Mouse (Mus musculus) layer of hippocampus, adult 8-10 months (tissue): ENCODE results near the gene Mapk13. TPM values are rescaled to one million over a fixed set of nuclear protein-coding genes. Genes with fewer than 3 reads are reported as not detected.
"Not testable (repeated sequence)": the region's sequence is repeated elsewhere in the genome, so short reads cannot be mapped to it uniquely, and the experiment has no call there.

Experiments
- DNase-seq, 2 experiments: peaks; one replicate each; pipeline ENCODE4 v3.0.0; 2022; ENCODE audit warnings: low spot score in 2 of 2
- total RNA-seq, 4 experiments: library from RNA; stranded (reverse); gene quantifications; 2 replicates each; pipeline ENCODE4 v1.2.4; 2022

Gene Mapk13
- 1 to 10 TPM; 1.0 to 3.5 (median 2.0) TPM for total RNA-seq

GRCm38 (mm10) chr17:28769121-28769874 is at the start of gene Mapk13:
Gene Mapk13 (plus strand): TSS chr17:28769297.
- DNase-seq: no peak

GRCm38 (mm10) chr17:28725783-28726182 is 43.3 kb upstream of the Mapk13 start, which contains the start of gene AC170998.1:
Gene AC170998.1 (plus strand): TSS chr17:28726083.
- DNase-seq: no peak

- not testable (repeated sequence) for DNase-seq
Measured at GRCm38 (mm10) chr17:28727511-28727910, 41.6 kb upstream of the Mapk13 start.

DNA sequence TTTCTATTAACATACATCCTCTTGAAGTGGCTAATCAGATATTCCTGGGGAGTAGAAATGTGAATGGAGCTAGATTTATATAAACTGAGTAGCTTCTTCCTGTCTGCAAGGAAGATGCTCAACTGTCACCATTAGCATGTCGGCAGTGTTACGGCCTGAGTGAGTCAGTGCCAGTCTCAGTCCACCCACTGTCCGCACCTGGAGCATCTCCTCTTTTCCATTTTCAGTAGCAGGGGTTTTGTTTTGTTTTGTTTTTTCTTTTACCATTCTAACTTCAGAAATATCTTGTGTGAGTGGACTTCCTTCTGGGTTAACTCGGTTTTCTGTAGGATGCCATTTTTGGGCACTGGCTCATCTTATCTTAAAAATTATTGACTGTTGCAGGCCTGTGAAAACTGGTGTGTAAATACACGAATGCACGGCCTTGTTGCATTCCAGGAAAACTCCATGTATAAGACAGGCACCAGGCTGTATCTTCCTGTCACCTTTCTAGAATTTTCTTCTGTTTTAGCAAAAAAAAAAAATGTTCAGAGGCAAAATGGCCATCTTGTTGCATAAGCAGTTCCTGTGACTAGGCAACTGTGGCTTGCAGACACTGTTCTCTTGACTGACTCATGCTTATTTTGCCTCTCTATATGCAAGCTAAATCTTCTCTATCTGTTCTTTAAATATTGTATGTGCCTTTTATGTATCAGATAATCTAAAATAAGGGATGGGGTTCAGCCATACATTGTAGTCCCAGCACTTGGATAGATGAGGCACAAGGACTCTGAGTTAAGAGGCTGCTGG is 33.6 kb upstream of the Mapk13 start:
- no peak for DNase-seq

DNA sequence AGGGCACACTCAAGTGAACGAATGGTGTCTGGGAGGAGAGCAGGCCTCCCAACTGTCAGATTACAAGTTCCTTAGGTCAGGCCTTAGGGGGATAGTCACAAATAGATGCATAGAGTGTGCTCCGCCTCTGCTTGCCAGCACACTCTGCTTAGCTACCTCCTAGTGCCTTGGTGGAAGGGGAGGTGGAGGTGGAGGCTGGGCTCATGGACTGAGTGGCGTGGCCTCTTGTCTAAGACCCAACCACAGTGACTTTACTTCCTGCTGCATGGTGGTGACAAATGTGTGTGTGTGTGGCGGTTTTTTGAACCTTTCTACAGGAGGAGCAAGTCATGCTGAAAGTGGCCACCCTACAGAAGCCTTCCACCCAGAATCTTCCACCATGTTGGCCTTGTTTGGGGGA is 32.6 kb upstream of the Mapk13 start:
- DNase-seq: no peak

DNA sequence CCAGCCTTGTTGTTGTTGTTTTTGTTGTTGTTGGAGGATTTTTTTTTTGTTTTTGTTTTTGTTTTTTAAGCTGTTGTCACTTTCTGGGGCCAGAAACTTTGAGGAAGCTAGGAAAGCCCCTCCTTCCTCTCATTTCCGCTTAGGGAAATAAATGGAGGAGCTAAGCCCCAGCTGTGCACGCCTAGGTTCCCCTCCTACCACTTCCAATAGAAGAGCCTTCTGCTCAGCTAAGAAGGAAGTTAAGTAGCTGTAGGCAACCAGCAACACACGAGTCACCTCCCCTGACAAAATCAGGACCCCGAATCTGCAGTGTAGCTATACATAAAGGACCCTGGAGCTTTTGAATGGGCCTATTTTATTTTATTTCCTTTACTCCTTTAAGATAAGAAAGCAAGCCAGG is 31.1 kb upstream of the Mapk13 start:
- DNase-seq: no peak

DNA sequence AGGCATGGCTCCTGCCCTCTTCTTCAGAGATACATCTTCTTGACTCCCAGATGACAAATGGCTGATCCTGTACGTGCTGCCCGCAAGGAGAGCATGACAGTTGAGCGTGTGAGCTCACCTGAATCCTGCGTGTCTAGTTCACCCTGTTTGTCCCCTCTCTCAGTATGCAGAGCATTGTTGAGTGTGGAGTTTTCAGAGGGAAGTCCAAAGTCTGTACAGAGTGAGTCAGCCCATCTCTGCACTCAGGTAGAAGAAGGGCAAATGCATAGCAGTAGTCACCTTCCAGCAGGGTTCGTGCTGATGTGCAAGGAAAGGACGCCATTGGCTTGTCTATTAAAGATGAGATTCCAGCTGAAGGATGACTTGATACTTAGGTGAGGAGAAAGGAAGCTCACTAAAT is 29.9 kb upstream of the Mapk13 start:
- DNase-seq: no peak

DNA sequence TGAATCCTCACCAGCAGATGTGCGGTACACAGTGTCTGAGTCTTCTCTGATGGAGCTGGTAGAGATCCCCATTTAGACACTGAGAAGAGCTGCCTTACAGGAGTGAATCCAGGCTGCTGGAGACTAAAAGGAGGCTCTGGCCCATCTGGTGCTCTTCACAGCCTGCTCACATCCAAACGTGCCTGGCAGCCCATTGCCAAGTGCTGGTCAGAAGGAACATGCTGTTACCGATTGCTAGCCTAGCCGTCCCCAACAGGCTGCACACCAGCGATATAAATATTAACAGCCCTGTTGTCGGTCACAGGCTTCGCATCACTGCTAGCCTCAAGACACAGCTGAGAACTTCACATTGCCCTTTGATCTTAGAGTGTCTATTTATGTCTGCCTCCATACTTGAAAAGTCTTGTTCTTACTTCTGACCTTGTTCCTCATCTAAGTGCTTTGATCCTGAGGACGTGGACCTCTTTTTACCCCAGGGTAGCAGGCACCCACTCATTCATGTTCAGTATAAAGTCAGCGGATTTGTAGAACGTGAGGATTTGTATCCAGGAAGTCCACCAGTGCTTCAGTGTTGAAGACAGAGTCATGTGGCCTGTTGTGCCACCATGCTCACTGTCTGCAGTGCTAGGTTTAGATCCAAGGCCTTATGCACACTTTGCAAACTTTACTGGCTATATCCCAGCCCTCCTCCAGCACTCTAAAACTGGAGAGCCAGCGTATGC is 25.8 kb upstream of the Mapk13 start:
- DNase-seq: peak; percentile 54 to 71

DNA sequence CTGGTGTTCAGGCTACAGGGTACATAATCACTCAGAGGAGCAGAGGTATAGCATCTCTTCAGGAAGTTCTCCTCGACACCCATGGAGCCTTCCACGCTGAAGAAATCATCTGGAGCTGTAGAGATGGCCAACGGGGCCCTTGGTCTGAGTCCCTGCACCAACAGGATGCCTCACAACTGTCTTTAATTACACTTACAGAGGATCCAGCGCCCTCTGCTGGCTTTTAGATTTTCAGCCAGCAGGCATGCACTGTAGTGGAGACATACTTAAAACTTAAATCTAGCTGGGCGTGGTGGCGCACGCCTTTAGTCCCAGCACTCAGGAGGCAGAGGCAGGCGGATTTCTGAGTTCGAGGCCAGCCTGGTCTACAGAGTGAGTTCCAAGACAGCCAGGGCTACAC is 25.2 kb upstream of the Mapk13 start:
- no peak for DNase-seq

DNA sequence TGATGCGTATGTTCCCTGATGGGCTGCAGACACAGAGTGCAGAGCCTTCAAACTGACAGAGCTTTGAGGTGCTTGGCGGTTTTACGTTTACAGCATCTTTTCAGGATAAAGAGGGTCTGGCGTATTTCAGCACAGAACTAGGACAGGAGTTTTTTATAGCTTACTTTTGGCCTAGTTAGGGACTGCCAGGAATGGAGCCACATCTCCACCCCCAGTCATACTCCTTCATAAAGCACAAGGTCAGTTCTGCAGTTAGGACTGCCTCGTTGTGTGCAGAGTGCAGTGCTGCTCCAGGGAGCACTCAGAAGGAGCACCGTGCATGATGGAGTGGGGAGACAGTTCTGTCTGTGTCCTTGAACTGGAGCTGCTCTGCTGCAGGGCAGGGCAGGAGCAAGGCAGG is 23.3 kb upstream of the Mapk13 start:
- DNase-seq: no peak

GRCm38 (mm10) chr17:28748001-28748400 is 21.1 kb upstream of the Mapk13 start:
- no peak for DNase-seq

DNA sequence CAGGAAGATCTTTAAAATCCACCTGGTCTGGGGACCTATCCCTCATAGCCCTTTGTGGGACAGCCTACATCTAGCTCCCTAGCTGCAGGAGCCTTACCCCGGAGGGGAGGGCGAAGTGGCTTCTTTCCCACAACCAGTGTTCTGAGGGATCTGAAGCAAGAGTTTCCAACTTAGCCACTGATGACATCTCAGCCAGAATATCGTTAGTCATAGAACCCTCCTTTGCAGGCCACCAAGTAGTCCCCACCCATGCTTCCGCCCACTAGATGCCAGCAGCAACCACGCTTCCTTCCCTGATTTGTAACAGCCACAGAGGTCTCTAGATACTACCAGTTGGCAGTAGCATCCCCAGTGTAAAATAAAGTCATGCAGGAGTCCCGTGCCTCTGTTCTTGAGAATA is 18.5 kb upstream of the Mapk13 start:
- DNase-seq: no peak

DNA sequence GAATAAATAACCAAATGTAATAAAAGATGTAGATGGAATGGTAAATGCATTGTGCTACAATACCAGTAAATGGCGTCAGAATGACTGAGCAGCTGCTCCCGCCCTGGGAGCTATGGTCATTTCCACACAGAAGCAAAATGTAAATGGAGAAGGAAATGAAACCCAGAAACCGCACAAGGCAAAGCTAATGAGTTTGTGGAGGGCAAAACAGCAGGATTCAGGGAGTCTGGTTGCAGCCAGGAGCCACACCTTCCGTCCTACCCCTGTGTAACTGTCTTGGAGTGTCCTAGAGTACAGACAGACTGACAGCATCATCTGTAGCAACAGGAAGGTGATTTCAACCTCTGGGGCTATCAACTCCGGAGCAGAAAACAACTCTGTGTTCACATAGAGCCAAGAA is 12.7 kb upstream of the Mapk13 start:
- DNase-seq: no peak

- no peak for DNase-seq
Measured at GRCm38 (mm10) chr17:28757470-28757869, 11.6 kb upstream of the Mapk13 start.

- DNase-seq: no peak
Measured at GRCm38 (mm10) chr17:28760736-28761312, 8.3 kb upstream of the Mapk13 start.

- DNase-seq: peak; percentile 36 to 77
Measured at GRCm38 (mm10) chr17:28761871-28762270, 7.2 kb upstream of the Mapk13 start.

- DNase-seq: no peak
Measured at GRCm38 (mm10) chr17:28766203-28766602, 2.9 kb upstream of the Mapk13 start.

GRCm38 (mm10) chr17:28766781-28767515 is 2.1 kb upstream of the Mapk13 start:
- DNase-seq: no peak

GRCm38 (mm10) chr17:28769875-28770421 is 851 bp downstream of the Mapk13 start:
- DNase-seq: no peak

DNA sequence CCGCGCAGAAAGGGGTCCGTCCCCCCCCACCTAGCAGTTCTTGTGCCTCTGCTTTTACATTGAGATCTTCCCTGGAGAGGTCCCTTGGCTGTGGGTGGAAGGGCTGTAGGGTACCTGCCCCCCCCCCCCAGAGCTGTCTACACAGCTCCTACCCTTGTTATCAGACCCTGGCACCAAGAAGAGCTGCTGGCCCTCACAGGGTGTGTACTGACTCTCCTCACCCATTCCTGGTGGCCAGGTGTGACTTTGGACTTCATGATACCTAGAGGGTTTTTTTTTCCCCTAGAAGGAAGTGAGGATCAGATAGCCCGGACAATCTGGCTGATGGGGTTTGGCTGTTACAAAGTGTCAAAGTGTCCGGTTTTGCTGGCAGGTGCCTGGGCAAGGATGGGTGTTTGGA is 2.2 kb downstream of the Mapk13 start:
- DNase-seq: no peak

- DNase-seq: not testable (repeated sequence)
Measured at GRCm38 (mm10) chr17:28774303-28774702, 5.2 kb downstream of the Mapk13 start.
